Mouse (Mus musculus): ENCODE measurements around the gene Ppia. TPM values are rescaled to one million over a fixed set of nuclear protein-coding genes. Genes with fewer than 3 reads are reported as not detected.
"Not testable (repeated sequence)": the region's sequence is repeated elsewhere in the genome, so short reads cannot be mapped to it uniquely, and the experiment has no call there.

Ppia gene
- total RNA-seq, 2 experiments from 2014 or later = 331 to 351 TPM

DNA sequence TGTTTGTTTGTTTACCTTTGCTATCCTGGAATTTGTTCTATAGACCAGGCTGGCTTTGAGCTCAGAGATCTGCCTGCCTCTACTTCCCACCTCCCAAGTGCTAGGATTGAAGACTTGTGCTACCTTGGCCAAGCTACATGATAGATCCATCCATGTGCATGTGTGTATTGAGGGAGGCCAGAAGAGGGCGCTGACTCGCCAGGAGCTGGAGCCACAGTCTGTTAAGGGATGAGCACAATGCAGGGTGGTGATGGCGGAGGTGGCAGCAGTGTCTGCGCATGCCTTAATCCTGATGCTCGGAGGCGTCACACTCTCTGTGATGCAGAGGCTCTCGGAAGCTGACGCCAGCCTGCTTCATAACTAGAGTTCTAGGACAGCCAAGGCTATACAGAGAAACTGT is 21.2 kb downstream of the Ppia start:
- DNase-seq = peak in 1 of 2 experiments; percentile 50
- intact Hi-C loops (cut with DNase I) = no loop called here

DNA sequence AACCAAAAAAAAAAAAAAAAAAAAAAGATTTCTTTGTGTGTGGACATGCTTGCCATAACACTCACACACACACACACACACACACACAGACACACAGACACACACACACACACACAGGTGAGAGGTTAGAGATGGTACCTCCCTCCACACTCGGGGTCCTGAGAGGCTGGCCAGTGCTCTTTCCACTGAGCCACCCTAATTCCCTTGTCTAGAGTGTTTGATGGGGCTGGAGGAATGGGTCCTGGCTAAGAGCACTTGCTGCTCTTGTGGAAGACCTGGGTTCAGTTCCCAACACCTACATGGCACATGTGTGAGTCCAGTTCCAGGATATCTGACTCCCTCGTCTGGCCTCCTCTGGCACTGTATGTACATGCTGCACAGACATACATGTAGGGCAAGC is 22.4 kb downstream of the Ppia start:
- intact Hi-C loops (cut with DNase I) = no loop called here
- DNase-seq = no peak

DNA sequence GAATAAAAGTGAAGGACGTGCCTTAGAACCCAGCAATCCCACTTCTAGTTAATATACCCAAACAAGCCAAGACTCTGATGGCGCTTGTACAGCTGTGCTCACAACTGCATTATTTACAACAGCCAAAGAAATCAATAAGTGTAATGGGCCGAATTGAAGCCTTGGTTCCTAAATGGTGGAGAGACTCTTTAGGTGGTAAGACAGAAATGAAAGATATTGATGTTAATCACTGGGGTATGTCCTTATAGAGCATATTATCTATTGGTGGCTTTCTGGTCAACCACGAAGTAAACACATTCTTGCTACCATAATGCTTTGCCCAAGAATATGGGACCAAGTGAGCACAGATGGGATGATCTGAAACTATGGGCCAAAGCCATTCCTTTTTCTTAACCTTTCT is 24.9 kb downstream of the Ppia start:
- intact Hi-C loops (cut with DNase I) = loop anchor here (2.0 kb wide), 1 partner anchor 23 kb away; no protein-coding TSS in a partner anchor
- DNase-seq = no peak

DNA sequence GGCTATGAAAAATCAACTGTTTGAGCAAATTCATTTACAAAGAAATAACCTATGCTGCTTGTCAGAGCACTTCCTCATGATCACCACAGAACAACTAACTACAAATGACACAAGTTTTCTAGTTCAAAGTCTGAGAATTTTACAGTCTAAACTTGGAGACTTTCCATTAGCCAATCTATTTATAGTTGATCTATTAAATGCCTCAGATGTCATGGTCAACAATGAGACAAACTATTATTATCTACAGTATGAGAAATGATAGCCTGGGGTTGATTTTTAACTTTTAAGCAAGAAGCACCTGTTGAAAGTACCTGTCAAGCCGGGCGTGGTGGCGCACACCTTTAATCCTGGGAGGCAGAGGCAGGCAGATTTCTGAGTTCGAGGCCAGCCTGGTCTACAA is 27.3 kb downstream of the Ppia start:
- no peak for DNase-seq
- intact Hi-C loops (cut with DNase I) = loop anchor here (2.0 kb wide), 1 partner anchor 34 kb away; no protein-coding TSS in a partner anchor

DNA sequence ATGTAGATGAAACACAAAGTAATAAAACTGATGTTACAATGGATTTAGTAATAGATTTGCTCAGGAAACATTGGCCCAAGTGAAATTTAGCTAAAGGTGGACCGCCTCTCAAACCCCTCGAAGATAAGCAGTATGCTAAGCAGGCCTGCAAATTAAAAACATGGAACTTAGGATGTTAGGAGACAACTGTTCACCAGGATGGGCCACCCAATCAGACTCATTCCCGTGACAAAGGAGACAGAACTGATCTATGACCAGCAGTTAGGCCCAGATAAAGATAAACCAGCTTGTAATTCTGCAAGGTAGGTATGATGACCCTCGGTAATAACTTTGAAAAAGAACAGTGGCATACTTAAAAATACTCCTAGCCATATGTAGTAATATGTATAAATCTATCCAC is 27.9 kb downstream of the Ppia start:
- DNase-seq = no peak
- intact Hi-C loops (cut with DNase I) = loop anchor here (2.0 kb wide), 1 partner anchor 34 kb away; no protein-coding TSS in a partner anchor

DNA sequence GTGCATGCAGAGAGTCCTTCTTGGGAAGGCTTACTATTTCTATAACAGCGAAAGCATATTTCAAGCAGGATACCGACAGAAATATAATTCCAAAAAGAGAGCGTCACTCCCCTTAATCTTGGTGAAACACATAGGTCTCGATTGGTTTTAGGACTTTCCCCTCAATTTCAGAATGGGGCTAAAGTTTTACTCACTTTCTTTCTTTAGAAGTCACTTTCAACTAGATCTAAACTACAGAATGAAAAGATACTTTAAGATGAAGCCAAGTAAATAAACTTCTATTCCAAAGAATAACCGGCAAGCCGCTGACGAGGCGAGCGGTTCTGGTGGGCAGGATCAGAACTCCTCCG is 28.5 kb downstream of the Ppia start:
- intact Hi-C loops (cut with DNase I) = loop anchor here (2.0 kb wide), 1 partner anchor 33 kb away; no protein-coding TSS in a partner anchor
- no peak for DNase-seq

DNA sequence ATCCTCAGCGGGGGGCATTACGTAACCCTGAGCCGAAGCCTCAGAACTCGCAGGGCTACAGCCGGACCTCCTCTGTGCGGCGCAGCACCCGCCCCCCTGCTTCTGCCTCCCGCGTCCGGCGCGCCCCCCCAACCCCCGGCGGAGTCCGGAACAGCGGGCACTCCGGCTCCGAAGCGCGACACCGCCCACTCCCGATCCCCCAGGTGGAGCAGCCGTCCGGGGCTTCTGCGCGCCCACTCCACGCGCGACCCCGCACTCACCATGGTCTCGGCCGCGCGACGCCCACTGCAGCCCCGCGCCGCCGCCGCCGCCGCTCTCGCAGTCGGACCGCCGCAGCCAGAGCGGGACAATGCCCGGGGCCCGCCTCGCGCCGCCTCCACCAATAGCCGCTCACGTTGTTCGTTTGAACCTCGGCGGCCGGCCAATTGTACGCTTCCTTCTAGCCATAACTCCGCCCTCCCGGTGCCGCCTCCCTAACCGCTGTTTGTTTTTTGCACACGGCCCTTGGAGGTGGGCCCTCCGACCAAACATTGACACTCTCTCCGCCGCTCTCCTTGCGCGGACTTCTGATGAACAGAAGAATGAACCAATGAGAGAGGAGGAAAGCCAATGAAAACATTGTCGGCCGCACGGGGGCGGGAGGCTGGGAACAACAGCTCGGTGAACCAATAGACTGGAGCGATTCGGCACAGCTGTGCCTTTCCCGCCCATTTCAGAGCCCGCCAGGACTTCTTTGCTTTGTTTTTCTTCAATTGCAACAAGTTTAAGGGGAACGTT is 29.0 kb downstream of the Ppia start, which contains the start of gene H2afv:
Gene H2afv (minus strand): TSS at position 367 of the 777 bp plus-strand sequence.
- DNase-seq = peak; percentile 99
- intact Hi-C loops (cut with DNase I) = no loop called here

DNA sequence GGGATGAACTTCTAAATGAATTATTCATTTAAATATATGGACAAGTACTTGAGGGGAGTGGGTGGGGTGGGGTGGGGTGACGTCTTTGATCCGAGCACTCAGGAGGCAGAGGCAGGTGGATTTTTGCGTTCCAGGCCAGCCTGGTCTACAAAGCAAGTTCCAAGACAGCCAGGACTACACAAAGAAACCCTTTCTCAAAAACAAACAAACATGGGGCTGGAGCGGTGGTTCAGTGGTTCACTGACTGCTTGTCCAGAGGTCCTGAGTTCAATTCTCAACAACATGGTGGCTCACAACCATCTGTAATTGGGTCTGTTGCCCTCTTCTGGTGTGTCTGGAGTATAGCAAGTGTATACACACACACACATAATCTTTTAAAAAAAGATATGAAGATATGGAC is 30.2 kb downstream of the Ppia start:
- intact Hi-C loops (cut with DNase I) = no loop called here
- DNase-seq = no peak

DNA sequence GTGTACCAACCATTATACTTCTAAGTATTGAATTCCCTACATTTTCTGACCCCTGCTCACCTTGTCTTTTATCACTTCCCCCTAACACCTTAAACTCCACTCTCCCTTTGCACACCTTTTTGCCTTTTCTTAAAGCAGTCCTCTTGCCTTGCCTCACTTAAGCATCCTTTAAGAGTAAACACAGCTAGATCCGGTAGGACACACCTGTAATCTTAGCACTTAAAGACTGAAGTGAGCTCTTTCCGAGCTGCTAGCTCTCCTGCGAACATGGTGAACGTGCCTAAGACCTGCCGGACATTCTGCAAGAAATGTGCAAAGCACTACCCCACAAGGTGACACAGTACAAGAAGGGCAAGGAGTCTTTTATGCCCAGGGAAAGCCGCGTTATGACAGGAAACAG is 30.7 kb downstream of the Ppia start:
- intact Hi-C loops (cut with DNase I) = no loop called here
- no peak for DNase-seq

DNA sequence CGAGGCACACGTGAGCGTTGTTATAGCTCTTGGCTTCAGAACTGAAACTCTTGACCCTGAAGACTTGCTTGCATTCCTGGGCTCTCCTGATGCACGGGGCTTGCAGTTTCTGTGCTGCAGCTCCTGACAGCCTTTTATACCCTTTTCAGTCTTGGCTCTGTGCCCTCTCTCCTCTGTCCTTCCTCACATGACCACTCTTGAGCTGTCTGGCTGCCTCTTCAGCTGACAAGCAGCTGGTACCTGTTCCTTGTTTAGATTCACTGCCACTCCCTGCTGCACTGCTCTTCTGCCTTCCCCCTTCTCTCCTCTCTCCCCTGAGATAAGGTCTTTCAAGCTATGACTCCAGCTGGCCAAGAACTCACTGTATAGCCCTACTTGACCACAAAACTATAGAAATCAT is 32.2 kb downstream of the Ppia start:
- DNase-seq = no peak
- intact Hi-C loops (cut with DNase I) = no loop called here

DNA sequence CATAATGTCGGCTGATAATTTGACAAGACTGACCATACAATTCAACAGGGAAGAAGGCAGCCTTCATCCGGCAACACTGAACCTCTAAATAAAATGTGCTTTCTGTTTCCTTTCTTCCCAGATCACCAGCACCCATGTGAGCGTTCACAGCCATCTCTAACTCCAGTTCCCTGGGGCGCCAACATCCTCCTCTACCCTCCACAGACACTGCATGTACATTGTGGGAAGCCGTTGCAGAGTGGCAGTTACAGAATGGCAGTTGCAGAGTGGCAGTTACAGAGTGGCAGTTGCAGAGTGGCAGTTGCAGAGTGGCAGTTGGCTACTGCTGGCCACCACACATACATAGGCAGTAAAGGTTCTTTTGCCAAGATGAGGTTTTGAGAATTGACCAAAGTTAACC is 32.9 kb downstream of the Ppia start:
- DNase-seq; intact Hi-C loops (cut with DNase I): not testable (repeated sequence)

DNA sequence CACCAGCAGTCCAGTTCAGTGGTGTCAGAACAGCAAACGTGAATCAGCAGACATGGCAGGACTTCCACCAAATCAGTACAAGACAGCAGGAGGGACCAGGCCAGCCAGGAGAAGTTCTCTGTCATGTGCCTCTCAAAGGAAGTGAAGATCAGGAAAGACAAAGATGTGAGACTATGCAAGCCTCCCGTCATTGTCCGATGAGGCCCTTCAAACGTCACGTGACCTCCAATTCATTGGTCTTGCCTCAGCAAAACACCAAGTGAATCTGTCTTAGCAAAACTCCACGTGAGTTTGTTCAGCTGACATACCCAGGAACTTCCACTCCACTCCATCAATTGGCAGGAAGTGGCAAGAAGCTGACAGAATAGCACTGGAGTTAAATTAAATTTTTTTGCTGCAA is 40.8 kb downstream of the Ppia start:
- no peak for DNase-seq
- intact Hi-C loops (cut with DNase I) = no loop called here

DNA sequence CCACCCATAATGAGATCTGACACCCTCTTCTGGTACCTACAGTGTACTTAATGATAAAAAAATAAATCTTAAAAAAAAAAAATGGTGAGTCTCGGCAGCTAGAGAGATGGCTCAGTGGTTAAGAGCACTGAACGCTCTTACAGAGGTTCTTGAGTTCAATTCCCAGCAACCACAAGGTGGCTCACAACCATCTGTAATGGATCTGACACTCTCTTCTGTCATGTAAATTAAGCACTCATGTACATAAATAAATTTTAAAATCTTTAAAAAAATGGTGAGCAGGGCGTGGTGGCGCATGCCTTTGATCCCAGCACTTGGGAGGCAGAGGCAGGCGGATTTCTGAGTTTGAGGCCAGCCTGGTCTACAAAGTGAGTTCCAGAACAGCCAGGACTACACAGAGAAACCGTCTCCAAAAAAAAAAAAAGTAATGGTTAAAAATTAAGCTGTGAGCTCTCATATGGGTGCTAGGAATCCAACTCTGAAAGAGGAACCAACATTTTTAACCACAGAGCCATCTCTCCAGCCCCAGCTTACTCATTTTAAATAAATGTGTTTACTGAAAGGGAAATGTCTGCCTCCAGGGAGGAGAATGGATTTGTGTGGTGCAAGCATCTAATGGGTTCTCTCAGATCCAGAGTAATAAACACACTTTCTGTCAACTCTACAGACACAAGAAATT is 48.1 kb downstream of the Ppia start:
- DNase-seq = no peak

DNA sequence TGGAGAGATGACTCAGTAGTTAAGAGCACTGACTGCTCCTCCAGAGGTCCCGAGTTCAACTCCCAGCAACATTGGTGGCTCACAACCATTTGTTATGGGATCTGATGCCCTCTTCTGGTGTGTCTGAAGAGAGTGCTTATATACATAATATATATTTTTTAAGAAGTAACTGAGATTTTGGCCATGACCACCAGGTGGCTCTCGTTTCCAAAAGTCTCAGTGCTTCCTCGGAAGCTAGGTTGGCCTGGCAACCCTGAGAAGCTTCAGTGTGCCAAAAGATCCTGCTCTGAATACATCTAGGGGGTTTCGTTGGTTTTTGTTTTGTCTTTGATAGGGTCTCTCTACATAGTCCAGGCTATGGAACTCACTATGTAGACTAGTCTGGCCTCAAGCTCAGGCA is 49.9 kb downstream of the Ppia start:
- intact Hi-C loops (cut with DNase I) = no loop called here
- peak; percentile 48 to 56 for DNase-seq

More for the DNA sequence above, 48.1 kb downstream of the Ppia start:
- intact Hi-C loops (cut with DNase I) = no loop called here

DNA sequence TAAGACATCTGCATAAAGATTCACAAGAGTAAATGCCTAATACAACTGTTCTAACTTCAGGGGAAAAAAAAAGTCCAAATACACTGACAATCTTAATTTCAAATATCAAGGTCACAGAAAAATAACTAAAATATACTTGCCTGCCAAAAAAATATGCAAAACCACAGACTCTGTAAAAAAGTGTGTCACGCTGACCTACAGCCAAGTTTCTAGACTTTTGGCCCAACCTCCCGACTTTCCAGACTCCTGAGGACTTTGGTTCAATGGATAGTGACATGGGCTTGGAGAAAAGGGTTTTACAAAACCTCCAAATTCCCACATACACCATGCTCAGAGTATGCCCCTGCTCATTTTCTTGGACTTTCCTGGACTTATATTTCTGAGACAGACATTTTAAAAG is 53.3 kb downstream of the Ppia start:
- intact Hi-C loops (cut with DNase I) = no loop called here
- no peak for DNase-seq

Small RNAs within 50 kb of the gene (microRNA-seq; reads per million reads assigned to microRNA genes)
- gene Mir7651 (ENCODE audit: borderline number of aligned reads in 2 of 2) = 0 to 0.72 reads per million in 2 experiments

Other genes with a start within 250 kb of the Ppia start
- gene A730071L15Rik, start 215.4 kb upstream of the Ppia start, total RNA-seq (2021) = not detected
- gene Nudcd3, start 215.0 kb upstream of the Ppia start, total RNA-seq (2021) = 10 to 100 TPM; 61.2 to 64.6 TPM
- under 1 TPM in 1 of 2 experiments, not detected in 1; 0.08 TPM for gene Npc1l1, start 185.3 kb upstream of the Ppia start, total RNA-seq (2021)
- gene Ddx56, start 147.7 kb upstream of the Ppia start, total RNA-seq (2021) = 10 to 100 TPM; 23.5 to 25.5 TPM
- gene Tmed4, start 140.6 kb upstream of the Ppia start, total RNA-seq (2021) = 10 to 100 TPM; 82.9 to 94.8 TPM
- gene Ogdh, start 123.8 kb upstream of the Ppia start, total RNA-seq (2021) = 1,000 to 10,000 TPM; 1,707 to 1,741 TPM
- gene Zmiz2, start 26.4 kb upstream of the Ppia start, total RNA-seq (2021) = 10 to 100 TPM; 35.0 to 39.5 TPM
- 10 to 100 TPM; 70.4 to 83.8 TPM for gene H2afv, start 29.0 kb downstream of the Ppia start, total RNA-seq (2021)
- 10 to 100 TPM; 32.7 to 35.6 TPM for gene Purb, start 60.5 kb downstream of the Ppia start, total RNA-seq (2021)
- 1 to 10 TPM; 1.2 to 2.2 TPM for gene Myo1g, start 105.5 kb downstream of the Ppia start, total RNA-seq (2021)
- 10 to 100 TPM; 24.1 to 30.2 TPM for gene Ccm2, start 131.4 kb downstream of the Ppia start, total RNA-seq (2021)
- 1 to 10 TPM in 1 of 2 experiments, under 1 TPM in 1; 0.92 to 1.0 TPM for gene Nacad, start 190.6 kb downstream of the Ppia start, total RNA-seq (2021)
- 10 to 100 TPM; 93.4 to 98.4 TPM for gene Tbrg4, start 210.6 kb downstream of the Ppia start, total RNA-seq (2021)
- not detected for gene Wap, start 223.2 kb downstream of the Ppia start, total RNA-seq (2021)
- 1 to 10 TPM; 5.8 to 8.0 TPM for gene Ramp3, start 243.1 kb downstream of the Ppia start, total RNA-seq (2021)